Mouse (Mus musculus) left cerebral cortex, postnatal 14 days (tissue): ENCODE results near the gene Ncam2. TPM values are rescaled to one million over a fixed set of nuclear protein-coding genes. Genes with fewer than 3 reads are reported as not detected.

ENCODE experiments used
- DNase-seq, 2 experiments: peaks; one replicate each; pipeline ENCODE4 v3.0.0; 2021 to 2022; ENCODE audit warnings: low spot score in 2 of 2, mixed read lengths in 1 of 2
- intact Hi-C: fragments of 180-260 bp; cut with DNase I; formaldehyde crosslinking; loops from one replicate; pipeline ENCODE4 v1.15.1; 2025
- total RNA-seq, 2 experiments: library from RNA; stranded (reverse); gene quantifications; 2 replicates each; pipeline ENCODE4 v1.2.3; 2021

Ncam2 gene
- total RNA-seq, 2 experiments from 2014 or later: 90.0 to 96.7 TPM

DNA sequence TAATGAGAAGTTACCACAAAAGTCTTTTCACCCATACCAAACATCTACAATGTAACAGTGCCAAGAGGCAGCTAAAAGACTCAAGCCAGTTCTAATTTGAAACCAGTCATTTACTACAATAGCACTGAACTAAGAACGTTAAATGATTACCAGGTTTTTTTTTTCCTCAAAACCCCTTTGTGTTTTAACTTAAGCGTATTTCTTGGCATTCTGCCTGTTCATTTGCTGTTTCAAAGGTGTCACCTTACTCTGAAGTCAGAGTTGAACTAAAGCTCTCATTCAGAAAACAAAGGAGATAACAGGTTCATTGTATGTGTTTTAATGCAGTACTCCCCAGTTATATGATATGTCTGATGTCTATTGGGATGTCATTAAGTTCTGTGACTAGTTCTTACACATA lies 295.6 kb downstream of the Ncam2 start:
- intact Hi-C loops: no loop called here
- no peak for DNase-seq

DNA sequence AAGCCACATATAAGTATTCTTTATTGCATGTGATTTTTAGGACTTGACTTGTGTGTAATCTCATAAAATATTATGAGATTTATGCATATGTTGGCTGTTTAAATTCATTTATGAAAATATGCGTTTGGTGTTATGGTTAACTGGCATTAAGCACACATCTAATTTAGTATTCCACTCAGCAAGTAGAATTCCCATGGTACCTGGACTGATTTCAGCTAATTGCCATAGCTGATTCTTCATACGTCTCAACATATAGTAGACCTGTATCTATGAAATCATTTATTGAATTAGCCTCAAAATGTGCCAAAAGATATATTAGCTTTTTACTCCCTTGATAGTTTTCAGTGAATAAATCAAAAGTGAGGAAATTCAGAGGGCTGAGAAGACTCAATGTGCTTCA lies 302.1 kb downstream of the Ncam2 start:
- intact Hi-C loops: no loop called here
- no peak for DNase-seq

- no peak for DNase-seq
- intact Hi-C loops: no loop called here
Observed at GRCm38 (mm10) chr16:81536230-81536629, 335.7 kb downstream of the Ncam2 start.

- no peak for DNase-seq
- intact Hi-C loops: no loop called here
Observed at GRCm38 (mm10) chr16:81587565-81588107, 387.1 kb downstream of the Ncam2 start.

- DNase-seq: no peak
- intact Hi-C loops: no loop called here
Observed at GRCm38 (mm10) chr16:81623276-81623675, 422.8 kb downstream of the Ncam2 start.

DNA sequence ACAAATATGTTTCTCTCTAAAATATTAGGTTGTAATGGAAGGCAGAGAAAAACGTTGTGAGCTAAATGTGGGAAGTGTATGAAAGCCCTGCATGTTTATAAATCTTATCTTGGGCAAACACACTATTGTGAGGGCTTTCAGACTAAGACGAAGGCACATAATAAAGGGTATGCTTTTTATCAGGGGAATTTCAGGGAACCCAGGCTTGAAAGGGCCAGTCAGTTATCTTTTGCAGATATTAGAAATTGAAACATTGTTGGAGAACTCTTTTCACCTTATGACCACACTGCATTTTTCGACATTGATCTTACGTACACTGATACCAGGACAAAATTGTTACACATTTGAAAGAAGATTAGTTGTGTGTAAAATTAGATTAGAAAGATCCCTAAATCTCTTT lies 423.3 kb downstream of the Ncam2 start:
- DNase-seq: no peak
- intact Hi-C loops: no loop called here

DNA sequence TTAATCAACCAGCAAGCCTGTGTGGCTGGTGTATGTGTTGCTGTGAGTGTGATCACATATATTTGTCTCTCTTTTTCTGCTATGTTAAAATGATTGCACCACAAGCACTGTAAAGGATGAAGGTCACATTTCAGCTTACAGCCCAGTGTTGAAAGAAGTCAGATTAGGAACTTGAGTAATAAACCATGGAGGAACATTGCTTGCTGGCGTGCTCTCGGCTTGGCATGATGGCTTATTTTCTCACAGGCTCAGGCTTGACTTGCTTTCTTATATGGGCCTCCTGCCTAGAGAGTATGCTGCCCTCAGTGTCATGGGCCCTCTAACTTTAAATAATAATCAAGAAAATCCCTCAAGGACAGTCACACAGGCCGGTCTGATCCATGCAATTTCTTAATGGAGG lies 449.8 kb downstream of the Ncam2 start:
- intact Hi-C loops: no loop called here
- no peak for DNase-seq

- peak in 1 of 2 experiments; percentile 7 for DNase-seq
- intact Hi-C loops: no loop called here
Observed at GRCm38 (mm10) chr16:81651550-81651949, 451.1 kb downstream of the Ncam2 start.

- no peak for DNase-seq
- intact Hi-C loops: no loop called here
Observed at GRCm38 (mm10) chr16:81656550-81656949, 456.1 kb downstream of the Ncam2 start.

DNA sequence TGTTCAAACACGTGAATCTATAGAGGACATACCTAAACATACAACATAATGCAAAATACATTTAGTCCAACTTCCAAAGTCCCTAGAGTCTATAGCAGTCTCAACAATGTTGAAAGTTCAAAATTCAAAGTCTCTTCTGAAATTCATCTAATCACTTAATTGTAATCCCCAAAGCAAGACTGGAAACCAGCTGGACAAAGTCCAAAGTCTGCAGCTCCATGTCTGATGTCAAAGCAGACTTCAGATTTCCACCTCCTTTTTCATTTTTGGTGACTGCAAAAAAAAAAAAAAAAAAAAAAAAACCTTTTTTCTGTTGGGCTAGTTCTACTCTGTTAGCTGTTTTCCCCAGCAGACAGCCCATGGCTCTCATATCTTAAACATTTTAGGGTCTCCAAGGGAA lies 473.4 kb downstream of the Ncam2 start:
- intact Hi-C loops: no loop called here
- no peak for DNase-seq

DNA sequence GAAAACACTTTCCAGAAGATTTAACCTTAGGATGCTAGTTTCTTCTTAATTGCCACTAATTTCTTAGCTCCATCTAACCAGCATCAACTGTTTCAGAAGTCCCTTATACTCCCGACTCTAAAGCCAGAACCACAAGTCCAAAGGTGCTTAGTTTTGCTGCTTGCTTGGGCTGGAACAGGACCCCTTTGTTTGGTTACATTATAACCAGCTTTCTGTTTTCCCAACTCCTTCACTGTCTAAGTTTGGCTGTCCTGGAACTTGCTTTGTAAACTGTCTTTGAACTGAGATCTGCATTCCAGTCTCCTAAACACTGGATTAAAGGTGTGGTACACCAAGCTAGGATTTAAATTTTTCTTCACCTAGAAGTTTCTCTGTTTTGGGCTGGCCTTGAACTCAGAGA lies 475.0 kb downstream of the Ncam2 start:
- intact Hi-C loops: no loop called here

More for the DNA sequence above, 475.0 kb downstream of the Ncam2 start:
- no peak for DNase-seq
